Mouse (Mus musculus): ENCODE results near the gene A1cf. TPM values are rescaled to one million over a fixed set of nuclear protein-coding genes. Genes with fewer than 3 reads are reported as not detected.

A1cf gene
- polyA plus RNA-seq, 1 experiment from 2014 or later = 0.79 TPM

GRCm38 (mm10) chr19:31920357-31920756 is 51.8 kb downstream of the A1cf start:
- Histone ChIP-seq H3K36me3 (ENCODE audit: control insufficient read depth, insufficient read depth, low read length) (no peaks in the 10 kb centered on the region), H3K27ac (ENCODE audit: low read depth, low read length) (no peak overlapping the region), H3K4me3 (ENCODE audit: low read length) (no peak overlapping the region), H3K9me3 (ENCODE audit: control insufficient read depth, low read length) (no peaks in the 10 kb centered on the region), H3K27me3 (ENCODE audit: control insufficient read depth, insufficient read depth, low read length) (no peaks in the 10 kb centered on the region), H3K9ac (ENCODE audit: low read depth, low read length) (no peak overlapping the region), H3K4me1 (ENCODE audit: control insufficient read depth, insufficient read depth, low read length) (no peaks in the 10 kb centered on the region), H3K4me2 (replicated peaks; ENCODE audit: low read depth, low read length) (no peak overlapping the region)
- no peak for ATAC-seq (ENCODE audit: low FRiP score, low TSS enrichment)
- 91% methylated on average over 4 of the region's 4 CpGs for WGBS

GRCm38 (mm10) chr19:31921852-31922251 is 53.3 kb downstream of the A1cf start:
- Histone ChIP-seq H3K9ac (ENCODE audit: low read depth, low read length) (no peak overlapping the region), H3K27ac (ENCODE audit: low read depth, low read length) (no peak overlapping the region), H3K4me1 (ENCODE audit: control insufficient read depth, insufficient read depth, low read length) (no peaks in the 10 kb centered on the region), H3K27me3 (ENCODE audit: control insufficient read depth, insufficient read depth, low read length) (no peaks in the 10 kb centered on the region), H3K9me3 (ENCODE audit: control insufficient read depth, low read length) (no peaks in the 10 kb centered on the region), H3K4me2 (replicated peaks; ENCODE audit: low read depth, low read length) (no peak overlapping the region), H3K36me3 (ENCODE audit: control insufficient read depth, insufficient read depth, low read length) (no peaks in the 10 kb centered on the region), H3K4me3 (ENCODE audit: low read length) (no peak overlapping the region)
- no peak for ATAC-seq (ENCODE audit: low FRiP score, low TSS enrichment)
- WGBS = 68% methylated on average over 5 of the region's 5 CpGs

DNA sequence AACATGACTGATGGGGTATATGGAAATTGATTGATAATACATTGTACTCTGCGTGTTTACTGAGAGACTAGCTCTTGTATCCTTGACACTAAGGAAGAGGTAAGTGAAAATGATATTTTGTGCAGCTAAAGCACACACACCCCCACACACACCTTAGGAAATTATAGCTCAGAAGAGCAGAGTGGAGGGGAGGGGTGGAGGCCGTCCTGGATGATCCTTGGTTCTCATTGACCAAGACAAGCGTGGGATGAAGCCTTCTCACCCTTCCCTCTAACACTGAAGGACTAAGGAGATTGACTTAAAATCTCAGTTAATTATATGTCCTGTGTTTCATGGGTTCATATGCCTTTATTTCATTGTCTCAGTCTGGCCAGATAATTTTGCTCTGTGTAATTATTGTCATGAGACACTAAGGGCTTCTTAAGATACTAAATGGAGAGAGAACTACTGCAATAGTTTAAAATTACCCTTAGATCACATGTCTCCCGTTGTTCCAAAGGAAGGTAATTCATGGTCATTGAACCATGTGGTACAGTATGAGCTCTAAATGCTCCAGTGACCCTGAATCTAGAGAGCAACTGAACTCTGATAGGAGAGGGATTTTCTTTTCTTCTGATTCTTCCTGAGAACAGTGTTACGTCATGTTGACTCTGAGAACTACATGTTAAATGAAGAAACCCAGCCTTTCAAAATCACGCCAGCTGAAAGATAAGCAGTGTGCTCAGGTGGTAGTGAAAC is 55.2 kb downstream of the A1cf start:
- H3K4me1 ChIP-seq (ENCODE audit: control insufficient read depth, insufficient read depth, low read length) = no peaks in the 10 kb centered on the region
- no peak overlapping the region for H3K27ac ChIP-seq (ENCODE audit: low read depth, low read length)
- WGBS = 58% methylated on average over 6 of the region's 6 CpGs
- no peaks in the 10 kb centered on the region for H3K9me3 ChIP-seq (ENCODE audit: control insufficient read depth, low read length)
- H3K4me3 ChIP-seq (ENCODE audit: low read length) = no peak overlapping the region
- no peaks in the 10 kb centered on the region for H3K27me3 ChIP-seq (ENCODE audit: control insufficient read depth, insufficient read depth, low read length)
- ATAC-seq (ENCODE audit: low FRiP score, low TSS enrichment) = peak; percentile 52; the same call in 1 of the 2 replicates
- H3K4me2 ChIP-seq (replicated peaks; ENCODE audit: low read depth, low read length) = no peak overlapping the region
- no peaks in the 10 kb centered on the region for H3K36me3 ChIP-seq (ENCODE audit: control insufficient read depth, insufficient read depth, low read length)
- H3K9ac ChIP-seq (ENCODE audit: low read depth, low read length) = no peak overlapping the region

DNA sequence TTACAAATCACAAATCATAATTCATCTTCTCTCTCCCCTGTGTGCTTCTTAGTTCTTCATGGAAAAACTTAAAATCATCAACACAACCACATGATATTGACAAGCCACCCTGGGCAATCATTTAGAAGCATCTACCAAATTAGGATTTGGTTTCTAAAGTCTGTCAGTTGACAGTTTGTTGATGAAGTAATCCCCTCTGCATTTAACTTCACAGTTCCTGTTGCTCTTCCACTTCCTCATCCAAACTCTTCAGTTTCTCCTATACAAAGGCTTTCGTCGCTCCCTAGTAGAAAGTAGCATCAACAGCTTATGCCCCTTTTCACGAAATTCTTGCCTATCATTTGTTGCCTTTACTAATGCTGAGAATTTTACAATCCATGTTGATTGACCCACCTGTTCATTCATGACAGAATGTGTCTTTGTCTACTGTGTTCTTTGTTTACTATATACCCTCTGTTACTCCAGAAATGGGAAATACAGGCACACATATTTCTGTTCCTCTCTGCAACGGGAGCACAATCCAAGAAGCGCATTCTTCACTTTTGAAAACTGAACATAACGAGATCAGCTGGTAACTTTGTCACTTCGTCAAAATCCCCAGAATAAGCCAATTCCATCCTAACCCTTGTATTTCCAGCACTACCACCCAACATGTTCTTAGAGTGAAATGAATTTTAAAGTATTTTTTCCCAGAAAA is 82.4 kb downstream of the A1cf start:
- 86% methylated on average over 7 of the region's 7 CpGs for WGBS
- no peaks in the 10 kb centered on the region for H3K9me3 ChIP-seq (ENCODE audit: control insufficient read depth, low read length)
- no peak overlapping the region for H3K4me2 ChIP-seq (replicated peaks; ENCODE audit: low read depth, low read length)
- no peak for ATAC-seq (ENCODE audit: low FRiP score, low TSS enrichment)
- H3K9ac ChIP-seq (ENCODE audit: low read depth, low read length) = no peak overlapping the region
- no peak overlapping the region for H3K27ac ChIP-seq (ENCODE audit: low read depth, low read length)
- H3K4me1 ChIP-seq (ENCODE audit: control insufficient read depth, insufficient read depth, low read length) = no peaks in the 10 kb centered on the region
- no peak overlapping the region for H3K4me3 ChIP-seq (ENCODE audit: low read length)
- no peaks in the 10 kb centered on the region for H3K27me3 ChIP-seq (ENCODE audit: control insufficient read depth, insufficient read depth, low read length)
- H3K36me3 ChIP-seq (ENCODE audit: control insufficient read depth, insufficient read depth, low read length) = no peaks in the 10 kb centered on the region

DNA sequence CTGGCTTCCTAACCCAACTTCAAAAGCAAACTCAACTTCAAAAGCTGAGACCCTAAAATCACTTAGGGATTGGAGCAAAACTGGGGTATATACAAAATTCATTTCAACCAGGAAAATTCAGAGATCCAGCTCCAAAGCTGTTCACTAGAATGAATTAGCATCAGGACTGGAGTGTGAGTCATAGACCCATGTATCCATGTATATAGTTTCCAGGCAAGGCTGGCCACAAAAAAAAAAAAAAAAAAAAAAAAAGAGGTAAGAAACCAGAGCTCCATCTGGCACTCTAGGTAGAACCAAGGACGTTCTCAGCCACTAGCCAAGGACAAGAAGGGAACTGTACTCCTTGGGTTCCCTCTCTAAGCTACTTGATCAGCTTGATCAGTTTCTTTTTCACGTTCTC is 85.2 kb downstream of the A1cf start:
- Histone ChIP-seq H3K9ac (ENCODE audit: low read depth, low read length) (no peak overlapping the region), H3K4me1 (ENCODE audit: control insufficient read depth, insufficient read depth, low read length) (no peaks in the 10 kb centered on the region), H3K4me2 (replicated peaks; ENCODE audit: low read depth, low read length) (no peak overlapping the region), H3K4me3 (ENCODE audit: low read length) (no peak overlapping the region), H3K36me3 (ENCODE audit: control insufficient read depth, insufficient read depth, low read length) (no peaks in the 10 kb centered on the region), H3K9me3 (ENCODE audit: control insufficient read depth, low read length) (no peaks in the 10 kb centered on the region), H3K27ac (ENCODE audit: low read depth, low read length) (no peak overlapping the region), H3K27me3 (ENCODE audit: control insufficient read depth, insufficient read depth, low read length) (no peaks in the 10 kb centered on the region)
- 70% methylated on average over 2 of the region's 2 CpGs for WGBS
- no peak for ATAC-seq (ENCODE audit: low FRiP score, low TSS enrichment)

GRCm38 (mm10) chr19:31954267-31954666 is 85.7 kb downstream of the A1cf start:
- Histone ChIP-seq H3K4me1 (ENCODE audit: control insufficient read depth, insufficient read depth, low read length) (no peaks in the 10 kb centered on the region), H3K36me3 (ENCODE audit: control insufficient read depth, insufficient read depth, low read length) (no peaks in the 10 kb centered on the region), H3K9ac (ENCODE audit: low read depth, low read length) (no peak overlapping the region), H3K9me3 (ENCODE audit: control insufficient read depth, low read length) (no peaks in the 10 kb centered on the region), H3K27ac (ENCODE audit: low read depth, low read length) (no peak overlapping the region), H3K4me3 (ENCODE audit: low read length) (no peak overlapping the region), H3K27me3 (ENCODE audit: control insufficient read depth, insufficient read depth, low read length) (no peaks in the 10 kb centered on the region), H3K4me2 (replicated peaks; ENCODE audit: low read depth, low read length) (no peak overlapping the region)
- 80% methylated on average over 4 of the region's 4 CpGs for WGBS
- ATAC-seq (ENCODE audit: low FRiP score, low TSS enrichment) = no peak

DNA sequence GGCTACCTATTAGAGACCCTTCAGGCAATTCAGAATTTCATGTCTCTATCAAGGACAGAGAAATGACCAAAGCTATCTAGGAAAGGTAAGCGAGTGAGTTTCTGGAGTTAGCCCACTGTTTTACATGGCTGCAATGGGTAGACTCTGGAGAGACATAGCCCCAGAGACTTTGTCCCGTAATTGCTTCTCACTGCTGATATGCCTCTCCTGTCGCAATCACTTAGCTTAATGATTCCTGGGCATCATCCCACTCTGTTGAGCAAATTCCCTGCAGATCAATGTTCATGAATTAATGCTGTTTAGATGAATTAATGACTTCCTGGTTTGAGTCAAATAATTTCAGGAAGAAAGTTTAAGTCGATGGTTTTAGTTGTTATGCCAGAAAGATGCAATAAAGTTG is 86.1 kb downstream of the A1cf start:
- WGBS = 92% methylated on average over 4 of the region's 4 CpGs
- Histone ChIP-seq H3K4me2 (replicated peaks; ENCODE audit: low read depth, low read length) (no peak overlapping the region), H3K36me3 (ENCODE audit: control insufficient read depth, insufficient read depth, low read length) (no peaks in the 10 kb centered on the region), H3K9ac (ENCODE audit: low read depth, low read length) (no peak overlapping the region), H3K4me3 (ENCODE audit: low read length) (no peak overlapping the region), H3K4me1 (ENCODE audit: control insufficient read depth, insufficient read depth, low read length) (no peaks in the 10 kb centered on the region), H3K9me3 (ENCODE audit: control insufficient read depth, low read length) (no peaks in the 10 kb centered on the region), H3K27me3 (ENCODE audit: control insufficient read depth, insufficient read depth, low read length) (no peaks in the 10 kb centered on the region), H3K27ac (ENCODE audit: low read depth, low read length) (no peak overlapping the region)
- ATAC-seq (ENCODE audit: low FRiP score, low TSS enrichment) = no peak

GRCm38 (mm10) chr19:31956359-31956758 is 87.8 kb downstream of the A1cf start:
- H3K36me3 ChIP-seq (ENCODE audit: control insufficient read depth, insufficient read depth, low read length) = no peaks in the 10 kb centered on the region
- no peak overlapping the region for H3K9ac ChIP-seq (ENCODE audit: low read depth, low read length)
- H3K27me3 ChIP-seq (ENCODE audit: control insufficient read depth, insufficient read depth, low read length) = no peaks in the 10 kb centered on the region
- ATAC-seq (ENCODE audit: low FRiP score, low TSS enrichment) = no peak
- no peak overlapping the region for H3K4me2 ChIP-seq (replicated peaks; ENCODE audit: low read depth, low read length)
- WGBS = 73% methylated on average over 2 of the region's 2 CpGs
- no peaks in the 10 kb centered on the region for H3K4me1 ChIP-seq (ENCODE audit: control insufficient read depth, insufficient read depth, low read length)
- no peak overlapping the region for H3K27ac ChIP-seq (ENCODE audit: low read depth, low read length)
- H3K9me3 ChIP-seq (ENCODE audit: control insufficient read depth, low read length) = no peaks in the 10 kb centered on the region
- H3K4me3 ChIP-seq (ENCODE audit: low read length) = no peak overlapping the region

DNA sequence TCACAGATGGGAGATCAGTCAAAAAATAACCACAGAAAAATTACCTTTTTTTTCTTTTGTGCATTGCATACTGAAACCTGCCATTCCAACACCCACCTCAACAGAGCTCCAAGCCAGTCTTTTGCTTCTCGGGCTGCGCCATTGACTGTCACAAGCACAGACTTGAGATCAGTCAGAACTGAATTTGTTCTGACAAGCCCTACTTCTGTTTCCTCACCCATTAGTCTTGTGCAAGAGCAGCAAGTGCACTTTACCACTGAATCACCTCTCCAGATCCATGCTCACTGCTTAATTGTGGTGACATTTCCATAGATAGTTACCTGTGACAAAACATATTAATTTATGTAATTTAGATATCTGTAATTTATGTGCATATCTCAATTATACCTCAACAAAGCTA is 91.9 kb downstream of the A1cf start:
- Histone ChIP-seq H3K27ac (ENCODE audit: low read depth, low read length) (no peak overlapping the region), H3K9ac (ENCODE audit: low read depth, low read length) (no peak overlapping the region), H3K4me3 (ENCODE audit: low read length) (no peak overlapping the region), H3K9me3 (ENCODE audit: control insufficient read depth, low read length) (no peaks in the 10 kb centered on the region), H3K4me2 (replicated peaks; ENCODE audit: low read depth, low read length) (no peak overlapping the region), H3K27me3 (ENCODE audit: control insufficient read depth, insufficient read depth, low read length) (no peaks in the 10 kb centered on the region), H3K36me3 (ENCODE audit: control insufficient read depth, insufficient read depth, low read length) (no peaks in the 10 kb centered on the region), H3K4me1 (ENCODE audit: control insufficient read depth, insufficient read depth, low read length) (no peaks in the 10 kb centered on the region)
- ATAC-seq (ENCODE audit: low FRiP score, low TSS enrichment) = no peak
- WGBS = 88% methylated on average over 2 of the region's 2 CpGs

All from kidney, embryonic 14.5 days (tissue).